Comparison of ENCODE assay signal across 15 mouse cellular contexts in the genomic region with DNA sequence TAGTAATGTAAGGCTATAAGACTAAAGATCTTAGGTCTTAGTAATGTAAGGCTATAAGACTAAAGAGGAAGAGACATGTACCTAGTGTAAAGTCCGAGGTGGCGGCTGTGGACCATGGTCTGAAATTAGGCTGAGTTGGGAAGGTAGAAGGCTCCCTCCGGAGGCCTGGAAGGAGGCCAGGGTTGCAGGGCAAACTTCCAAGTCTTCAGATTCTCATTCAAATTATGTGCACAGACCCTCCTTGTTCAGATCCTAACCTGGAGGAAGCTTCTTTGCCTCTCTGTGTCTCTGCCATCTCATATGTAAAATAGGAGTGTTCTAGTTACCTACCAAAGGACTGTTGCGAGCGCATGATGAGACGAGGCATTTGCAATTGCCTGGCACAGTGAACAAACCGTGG. TPM values are rescaled to one million over a fixed set of nuclear protein-coding genes. Genes with fewer than 3 reads are reported as not detected.
DNase-seq lines count a peak whose midpoint lies in the region; ATAC-seq lines count a peak whose summit lies in the region.
"Had no signal": no experiment of that assay in that cellular context is flagged by ENCODE, and none has a peak within 500 bp of the region (broad histone marks: within the 10 kb centered on the region; RNA-seq: fewer than 3 reads in every experiment).

No protein-coding gene starts in this region.

- H3K9me3 ChIP-seq in kidney, embryonic 15.5 days (replicated peaks), result no peaks in the 10 kb centered on the region
- no peaks in the 10 kb centered on the region for H3K9me3 ChIP-seq in neural tube, embryonic 15.5 days (replicated peaks)
- H3K9me3 ChIP-seq: embryonic facial prominence, embryonic 12.5 days; heart, embryonic 12.5 days; limb, embryonic 15.5 days; midbrain, embryonic 10.5 days had no signal

- no peaks in the 10 kb centered on the region for H3K27me3 ChIP-seq in kidney, embryonic 15.5 days
- H3K27me3 ChIP-seq in neural tube, embryonic 15.5 days (replicated peaks), result 0 out of 2 replicates have a peak, but pooled peaks cover 3% of the 10 kb centered on the region
- H3K27me3 ChIP-seq: embryonic facial prominence, embryonic 12.5 days; heart, embryonic 12.5 days; limb, embryonic 15.5 days had no signal

- WGBS in kidney, embryonic 15.5 days, result 78% methylated on average over 7 of the region's 7 CpGs
- WGBS in neural tube, embryonic 15.5 days, result 50% methylated on average over 7 of the region's 7 CpGs

- H3K4me2 ChIP-seq in kidney, embryonic 15.5 days, result no peak overlapping the region
- no peak overlapping the region for H3K4me2 ChIP-seq in neural tube, embryonic 15.5 days
- H3K4me2 ChIP-seq: embryonic facial prominence, embryonic 12.5 days; heart, embryonic 12.5 days; limb, embryonic 15.5 days had no signal

- H3K27ac ChIP-seq in kidney, embryonic 15.5 days, result no peak overlapping the region
- no peak overlapping the region for H3K27ac ChIP-seq in neural tube, embryonic 15.5 days (replicated peaks)
- H3K27ac ChIP-seq: embryonic facial prominence, embryonic 12.5 days; limb, embryonic 15.5 days; midbrain, embryonic 10.5 days had no signal

- H3K4me1 ChIP-seq in kidney, embryonic 15.5 days, result no peaks in the 10 kb centered on the region
- peaks cover 11% of the 10 kb centered on the region for H3K4me1 ChIP-seq in neural tube, embryonic 15.5 days

- H3K4me3 ChIP-seq in kidney, embryonic 15.5 days (replicated peaks), result no peak overlapping the region
- no peak overlapping the region for H3K4me3 ChIP-seq in neural tube, embryonic 15.5 days (replicated peaks)
- H3K4me3 ChIP-seq: embryonic facial prominence, embryonic 12.5 days; heart, embryonic 12.5 days; limb, embryonic 15.5 days; midbrain, embryonic 10.5 days had no signal

- no peak overlapping the region for H3K9ac ChIP-seq in kidney, embryonic 15.5 days
- no peak overlapping the region for H3K9ac ChIP-seq in neural tube, embryonic 15.5 days (replicated peaks)
- H3K9ac ChIP-seq: embryonic facial prominence, embryonic 12.5 days; heart, embryonic 12.5 days; limb, embryonic 15.5 days had no signal

- DNase-seq in cerebellum, postnatal 36 days, result peak; percentile 31 to 33
- DNase-seq in cerebellum, adult 9-11 months, result no peak
- DNase-seq in kidney, adult 18-20 months, result peak; percentile 41
- peak; percentile 69 for DNase-seq in right cerebral cortex, postnatal 4 days
- no peak for DNase-seq in right cerebral cortex, postnatal 25 days
- DNase-seq: gastrocnemius, postnatal 14 days had no signal

- no peak for ATAC-seq in kidney, embryonic 15.5 days (replicated peaks; ENCODE audit: low FRiP score)
- ATAC-seq in erythroblast, adult 5-6 weeks (replicated peaks; ENCODE audit: low FRiP score, poor library complexity, severe bottlenecking), result no peak
- ATAC-seq in neural tube, embryonic 15.5 days (ENCODE audit: low FRiP score), result no peak

- no peaks in the 10 kb centered on the region for H3K36me3 ChIP-seq in kidney, embryonic 15.5 days
- H3K36me3 ChIP-seq in neural tube, embryonic 15.5 days, result no peaks in the 10 kb centered on the region
- H3K36me3 ChIP-seq: embryonic facial prominence, embryonic 12.5 days; heart, embryonic 12.5 days; limb, embryonic 15.5 days; midbrain, embryonic 10.5 days had no signal

RNA-seq across cellular contexts. Expression of a gene that starts 2.5 kb away (rescaled TPM):
- polyA plus RNA-seq in kidney, embryonic 15.5 days (2015; fragmentation: Nextera tagmentation; extraction: Ambion mirVana), result not detected in 2 replicates
- not detected in 2 replicates for total RNA-seq in erythroblast, adult 5-6 weeks (2015; ENCODE audit: low replicate concordance)
- total RNA-seq in erythroblast, adult 5-6 weeks (2017; ENCODE audit: low replicate concordance), result not detected in 2 replicates
- polyA plus RNA-seq in neural tube, embryonic 15.5 days (2015; fragmentation: Nextera tagmentation; extraction: Ambion mirVana), result 0.13 TPM in 1 of 2 replicates, not detected in the other
- total RNA-seq: gastrocnemius, postnatal 14 days; hematopoietic stem cell, adult 5-6 weeks had no signal
- polyA plus RNA-seq: cerebellum, adult 2 months; heart, embryonic 12.5 days; limb, embryonic 15.5 days; midbrain, embryonic 10.5 days had no signal

RNA-seq across cellular contexts. Expression of a gene that starts 23.8 kb away (rescaled TPM):
- polyA plus RNA-seq in kidney, embryonic 15.5 days (2015; fragmentation: Nextera tagmentation; extraction: Ambion mirVana), result 15.9 and 17.4 TPM in 2 replicates
- total RNA-seq in erythroblast, adult 5-6 weeks (2015; ENCODE audit: low replicate concordance), result 2.5 and 4.6 TPM in 2 replicates
- total RNA-seq in erythroblast, adult 5-6 weeks (2017; ENCODE audit: low replicate concordance), result 1.2 and 2.1 TPM in 2 replicates
- polyA plus RNA-seq in neural tube, embryonic 15.5 days (2015; fragmentation: Nextera tagmentation; extraction: Ambion mirVana), result 63.6 and 76.2 TPM in 2 replicates
- total RNA-seq: hematopoietic stem cell, adult 5-6 weeks had no signal

RNA-seq across cellular contexts. Expression of a gene that starts 34.8 kb away (rescaled TPM):
- 6.3 and 6.5 TPM in 2 replicates for polyA plus RNA-seq in kidney, embryonic 15.5 days (2015; fragmentation: Nextera tagmentation; extraction: Ambion mirVana)
- total RNA-seq in erythroblast, adult 5-6 weeks (2015; ENCODE audit: low replicate concordance), result 7.1 and 11.1 TPM in 2 replicates
- total RNA-seq in erythroblast, adult 5-6 weeks (2017; ENCODE audit: low replicate concordance), result 5.7 and 5.9 TPM in 2 replicates
- polyA plus RNA-seq in neural tube, embryonic 15.5 days (2015; fragmentation: Nextera tagmentation; extraction: Ambion mirVana), result 55.3 and 60.5 TPM in 2 replicates

RNA-seq across cellular contexts. Expression of a gene that starts 49.9 kb away (rescaled TPM):
- polyA plus RNA-seq in kidney, embryonic 15.5 days (2015; fragmentation: Nextera tagmentation; extraction: Ambion mirVana), result 139 and 158 TPM in 2 replicates
- 19.6 and 33.4 TPM in 2 replicates for total RNA-seq in erythroblast, adult 5-6 weeks (2015; ENCODE audit: low replicate concordance)
- 12.0 and 16.0 TPM in 2 replicates for total RNA-seq in erythroblast, adult 5-6 weeks (2017; ENCODE audit: low replicate concordance)
- 167 and 173 TPM in 2 replicates for polyA plus RNA-seq in neural tube, embryonic 15.5 days (2015; fragmentation: Nextera tagmentation; extraction: Ambion mirVana)

Comparison
In these comparisons a context has a peak if more than half of its experiments do, and no peak if none do; other contexts are left out.
1. DNase-seq: peak in cerebellum, postnatal 36 days (2 of 2), kidney, adult 18-20 months (single experiment) and right cerebral cortex, postnatal 4 days (single experiment); none in cerebellum, adult 9-11 months (single experiment) and right cerebral cortex, postnatal 25 days (single experiment).